Mouse (Mus musculus) lung, postnatal 0 days (tissue): ENCODE measurements at regions not wholly inside any gene's neighbourhood (a gene's known extent, or its start where the extent isn't known, plus 50 kb on each side); places are given as distances from the start of the nearest gene placed in this dataset.

ENCODE experiments used
- CTCF ChIP-seq: IDR thresholded peaks from 2 replicates; pipeline ENCODE4 v1.5.1; 2016; ENCODE audit warnings: antibody characterized with exemption, mild to moderate bottlenecking
- EP300 ChIP-seq: IDR thresholded peaks from 2 replicates; pipeline ENCODE4 v1.6.1; 2016; ENCODE audit warnings: antibody characterized with exemption, mild to moderate bottlenecking, control low read depth

GRCm38 (mm10) chr14:102793753-102794152, 188.7 kb downstream of the Kctd12 start:
- TF ChIP-seq CTCF (no peak), EP300 (no peak)
